Mouse (Mus musculus) forelimb bud, embryonic 11.5 days (tissue): ENCODE data around the gene Cdk9.

Experiments used
- DNase-seq: peaks from one replicate; pipeline ENCODE4 v3.0.0-alpha.2; 2012; ENCODE audit warnings: low read depth, low spot score

Cdk9 gene

GRCm38 (mm10) chr2:32712934-32713817 lies at the start of gene Cdk9:
TSS of gene Cdk9 (minus strand) at chr2:32713076.
- DNase-seq, result peak; percentile 88

GRCm38 (mm10) chr2:32761859-32762258 lies 49.0 kb upstream of the Cdk9 start:
- no peak for DNase-seq

GRCm38 (mm10) chr2:32761361-32761760 lies 48.5 kb upstream of the Cdk9 start:
- DNase-seq, result no peak

- no peak for DNase-seq
Observed at GRCm38 (mm10) chr2:32759001-32759400, 46.1 kb upstream of the Cdk9 start.

GRCm38 (mm10) chr2:32758503-32758902 lies 45.6 kb upstream of the Cdk9 start:
- no peak for DNase-seq

GRCm38 (mm10) chr2:32757056-32757845 lies 44.4 kb upstream of the Cdk9 start, which contains the start of gene Tor2a:
TSS of gene Tor2a (plus strand) at chr2:32757234.
- peak; percentile 96 for DNase-seq

GRCm38 (mm10) chr2:32756674-32757055 lies 43.8 kb upstream of the Cdk9 start:
- no peak for DNase-seq

- DNase-seq, result no peak
Observed at GRCm38 (mm10) chr2:32752181-32752580, 39.3 kb upstream of the Cdk9 start.

- no peak for DNase-seq
Observed at GRCm38 (mm10) chr2:32751665-32752033, 38.8 kb upstream of the Cdk9 start.

GRCm38 (mm10) chr2:32750887-32751664 lies 38.2 kb upstream of the Cdk9 start:
- DNase-seq, result peak; percentile 82

GRCm38 (mm10) chr2:32750199-32750598 lies 37.3 kb upstream of the Cdk9 start:
- DNase-seq, result no peak

- no peak for DNase-seq
Observed at GRCm38 (mm10) chr2:32749082-32749481, 36.2 kb upstream of the Cdk9 start.

- no peak for DNase-seq
Observed at GRCm38 (mm10) chr2:32744272-32744982, 31.6 kb upstream of the Cdk9 start.

- DNase-seq, result no peak
Observed at GRCm38 (mm10) chr2:32742173-32742531, 29.3 kb upstream of the Cdk9 start.

GRCm38 (mm10) chr2:32741273-32742172 lies 28.6 kb upstream of the Cdk9 start:
- DNase-seq, result no peak

- no peak for DNase-seq
Observed at GRCm38 (mm10) chr2:32740916-32741272, 28.0 kb upstream of the Cdk9 start, which contains the start of gene 6330409D20Rik. TSS of gene 6330409D20Rik (minus strand) at chr2:32741016.

- DNase-seq, result no peak
Observed at GRCm38 (mm10) chr2:32739311-32739710, 26.4 kb upstream of the Cdk9 start.

GRCm38 (mm10) chr2:32737008-32737407 lies 24.1 kb upstream of the Cdk9 start:
- DNase-seq, result no peak

- no peak for DNase-seq
Observed at GRCm38 (mm10) chr2:32736306-32736829, 23.5 kb upstream of the Cdk9 start.

- no peak for DNase-seq
Observed at GRCm38 (mm10) chr2:32734933-32735332, 22.1 kb upstream of the Cdk9 start.
